Mouse (Mus musculus): ENCODE results near the gene Bok. TPM values are rescaled to one million over a fixed set of nuclear protein-coding genes. Genes with fewer than 3 reads are reported as not detected.

The Bok gene
- polyA plus RNA-seq, 1 experiment, result not detected

GRCm38 (mm10) chr1:93686245-93686960 is 943 bp downstream of the Bok start:
- Histone ChIP-seq H3K4me3 (replicated peaks) (peak overlapping the region; percentile 30), H3K9me3 (ENCODE audit: control insufficient read depth, low read length) (no peaks in the 10 kb centered on the region; the same call in 1 of the 2 replicates), H3K36me3 (ENCODE audit: control insufficient read depth) (no peaks in the 10 kb centered on the region), H3K27me3 (ENCODE audit: control insufficient read depth) (peaks cover 48% of the 10 kb centered on the region), H3K4me1 (ENCODE audit: control insufficient read depth) (peaks cover 2% of the 10 kb centered on the region; the same call in 1 of the 2 replicates)
- TF ChIP-seq TAL1 (IDR thresholded peaks at IDR 0.05; ENCODE audit: low read length), result no peak
- TF ChIP-seq GATA1 (IDR thresholded peaks at IDR 0.05; ENCODE audit: low read length), result no peak

- H3K27me3 ChIP-seq (ENCODE audit: control insufficient read depth), result peaks cover 48% of the 10 kb centered on the region
- no peak overlapping the region for H3K4me3 ChIP-seq (replicated peaks)
- H3K4me1 ChIP-seq (ENCODE audit: control insufficient read depth), result peaks cover 2% of the 10 kb centered on the region; the same call in 1 of the 2 replicates
- no peak for TF ChIP-seq GATA1 (IDR thresholded peaks at IDR 0.05; ENCODE audit: low read length)
- TF ChIP-seq TAL1 (IDR thresholded peaks at IDR 0.05; ENCODE audit: low read length), result no peak
- no peaks in the 10 kb centered on the region for H3K36me3 ChIP-seq (ENCODE audit: control insufficient read depth)
- H3K9me3 ChIP-seq (ENCODE audit: control insufficient read depth, low read length), result no peaks in the 10 kb centered on the region; the same call in 1 of the 2 replicates
Observed at GRCm38 (mm10) chr1:93686961-93687320, 1.5 kb downstream of the Bok start.

GRCm38 (mm10) chr1:93688154-93688553 is 2.7 kb downstream of the Bok start:
- Histone ChIP-seq H3K9me3 (ENCODE audit: control insufficient read depth, low read length) (no peaks in the 10 kb centered on the region; the same call in 1 of the 2 replicates), H3K4me3 (replicated peaks) (no peak overlapping the region), H3K36me3 (ENCODE audit: control insufficient read depth) (no peaks in the 10 kb centered on the region), H3K4me1 (ENCODE audit: control insufficient read depth) (peaks cover 2% of the 10 kb centered on the region; the same call in 1 of the 2 replicates), H3K27me3 (ENCODE audit: control insufficient read depth) (peaks cover 48% of the 10 kb centered on the region)
- TF ChIP-seq TAL1 (IDR thresholded peaks at IDR 0.05; ENCODE audit: low read length), result no peak
- TF ChIP-seq GATA1 (IDR thresholded peaks at IDR 0.05; ENCODE audit: low read length), result no peak

GRCm38 (mm10) chr1:93689901-93690496 is 4.5 kb downstream of the Bok start:
- H3K27me3 ChIP-seq (ENCODE audit: control insufficient read depth), result peaks cover 32% of the 10 kb centered on the region
- H3K4me3 ChIP-seq (replicated peaks), result no peak overlapping the region
- H3K36me3 ChIP-seq (ENCODE audit: control insufficient read depth), result no peaks in the 10 kb centered on the region
- no peaks in the 10 kb centered on the region; the same call in 1 of the 2 replicates for H3K9me3 ChIP-seq (ENCODE audit: control insufficient read depth, low read length)
- H3K4me1 ChIP-seq (ENCODE audit: control insufficient read depth), result peaks cover 2% of the 10 kb centered on the region; the same call in 1 of the 2 replicates
- TF ChIP-seq TAL1 (IDR thresholded peaks at IDR 0.05; ENCODE audit: low read length), result no peak
- TF ChIP-seq GATA1 (IDR thresholded peaks at IDR 0.05; ENCODE audit: low read length), result no peak

- Histone ChIP-seq H3K4me3 (replicated peaks) (no peak overlapping the region), H3K27me3 (ENCODE audit: control insufficient read depth) (peaks cover 21% of the 10 kb centered on the region), H3K4me1 (ENCODE audit: control insufficient read depth) (peaks cover 2% of the 10 kb centered on the region; the same call in 1 of the 2 replicates), H3K36me3 (ENCODE audit: control insufficient read depth) (no peaks in the 10 kb centered on the region), H3K9me3 (ENCODE audit: control insufficient read depth, low read length) (no peaks in the 10 kb centered on the region; the same call in 1 of the 2 replicates)
- TF ChIP-seq GATA1 (IDR thresholded peaks at IDR 0.05; ENCODE audit: low read length) (no peak), TAL1 (IDR thresholded peaks at IDR 0.05; ENCODE audit: low read length) (no peak)
Observed at GRCm38 (mm10) chr1:93691106-93691505, 5.6 kb downstream of the Bok start.

DNA sequence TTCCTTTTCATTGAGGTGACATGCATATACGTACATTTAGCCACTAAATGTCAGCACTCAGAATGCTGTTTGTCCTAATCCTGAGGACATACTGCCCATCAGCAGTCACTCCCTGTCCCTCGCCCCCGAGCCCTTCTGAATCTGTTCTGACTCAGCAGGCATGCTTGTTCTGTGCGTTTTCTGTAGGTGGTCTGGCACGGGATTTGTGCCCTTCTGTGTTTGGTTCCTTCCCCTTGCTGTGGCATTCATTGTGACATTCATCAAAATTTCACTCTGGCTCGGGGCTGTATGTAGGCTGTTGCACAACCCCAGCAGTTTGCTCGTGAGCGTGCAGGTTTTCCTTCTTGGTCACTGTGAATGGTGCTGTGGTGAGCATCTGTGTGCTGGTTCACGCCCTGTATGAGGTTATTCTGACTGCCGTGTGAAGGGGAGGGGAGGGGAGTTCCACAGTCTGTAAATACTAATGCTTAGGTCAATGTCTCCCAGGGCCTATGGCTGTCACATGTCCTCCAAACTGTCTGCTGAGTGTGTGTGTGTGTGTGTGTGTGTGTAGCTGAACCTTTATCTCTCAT is 6.4 kb downstream of the Bok start:
- peaks cover 2% of the 10 kb centered on the region; the same call in 1 of the 2 replicates for H3K4me1 ChIP-seq (ENCODE audit: control insufficient read depth)
- H3K9me3 ChIP-seq (ENCODE audit: control insufficient read depth, low read length), result no peaks in the 10 kb centered on the region
- H3K27me3 ChIP-seq (ENCODE audit: control insufficient read depth), result peaks cover 13% of the 10 kb centered on the region
- no peaks in the 10 kb centered on the region for H3K36me3 ChIP-seq (ENCODE audit: control insufficient read depth)
- TF ChIP-seq TAL1 (IDR thresholded peaks at IDR 0.05; ENCODE audit: low read length), result no peak
- no peak for TF ChIP-seq GATA1 (IDR thresholded peaks at IDR 0.05; ENCODE audit: low read length)
- H3K4me3 ChIP-seq (replicated peaks), result no peak overlapping the region

GRCm38 (mm10) chr1:93692773-93693172 is 7.3 kb downstream of the Bok start:
- H3K36me3 ChIP-seq (ENCODE audit: control insufficient read depth), result no peaks in the 10 kb centered on the region
- no peaks in the 10 kb centered on the region for H3K9me3 ChIP-seq (ENCODE audit: control insufficient read depth, low read length)
- TF ChIP-seq GATA1 (IDR thresholded peaks at IDR 0.05; ENCODE audit: low read length) (no peak), TAL1 (IDR thresholded peaks at IDR 0.05; ENCODE audit: low read length) (no peak)
- no peak overlapping the region for H3K4me3 ChIP-seq (replicated peaks)
- H3K4me1 ChIP-seq (ENCODE audit: control insufficient read depth), result peaks cover 2% of the 10 kb centered on the region; the same call in 1 of the 2 replicates
- peaks cover 4% of the 10 kb centered on the region for H3K27me3 ChIP-seq (ENCODE audit: control insufficient read depth)

DNA sequence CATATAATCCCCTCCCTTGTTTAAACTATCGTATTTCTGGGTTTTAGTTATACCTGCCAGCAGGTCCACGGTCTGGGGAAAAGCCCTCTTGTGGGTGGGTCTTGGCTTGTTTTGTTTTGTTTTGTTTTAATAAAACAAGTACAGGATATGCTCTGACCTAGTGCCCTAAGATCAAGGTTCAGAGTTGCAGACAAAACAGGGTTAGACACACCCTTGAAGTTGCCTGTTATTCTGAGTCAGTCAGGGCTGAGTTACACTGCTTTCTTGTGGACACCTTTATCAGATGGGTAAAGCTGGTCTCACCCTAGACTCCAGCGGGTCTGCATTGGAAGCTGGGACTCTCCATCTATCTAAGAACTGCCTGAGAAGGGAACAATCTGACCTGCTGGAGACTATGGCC is 8.0 kb downstream of the Bok start:
- no peaks in the 10 kb centered on the region for H3K27me3 ChIP-seq (ENCODE audit: control insufficient read depth)
- no peaks in the 10 kb centered on the region; the same call in 1 of the 2 replicates for H3K4me1 ChIP-seq (ENCODE audit: control insufficient read depth)
- no peaks in the 10 kb centered on the region for H3K9me3 ChIP-seq (ENCODE audit: control insufficient read depth, low read length)
- H3K36me3 ChIP-seq (ENCODE audit: control insufficient read depth), result no peaks in the 10 kb centered on the region
- no peak overlapping the region for H3K4me3 ChIP-seq (replicated peaks)
- TF ChIP-seq GATA1 (IDR thresholded peaks at IDR 0.05; ENCODE audit: low read length), result no peak
- no peak for TF ChIP-seq TAL1 (IDR thresholded peaks at IDR 0.05; ENCODE audit: low read length)

DNA sequence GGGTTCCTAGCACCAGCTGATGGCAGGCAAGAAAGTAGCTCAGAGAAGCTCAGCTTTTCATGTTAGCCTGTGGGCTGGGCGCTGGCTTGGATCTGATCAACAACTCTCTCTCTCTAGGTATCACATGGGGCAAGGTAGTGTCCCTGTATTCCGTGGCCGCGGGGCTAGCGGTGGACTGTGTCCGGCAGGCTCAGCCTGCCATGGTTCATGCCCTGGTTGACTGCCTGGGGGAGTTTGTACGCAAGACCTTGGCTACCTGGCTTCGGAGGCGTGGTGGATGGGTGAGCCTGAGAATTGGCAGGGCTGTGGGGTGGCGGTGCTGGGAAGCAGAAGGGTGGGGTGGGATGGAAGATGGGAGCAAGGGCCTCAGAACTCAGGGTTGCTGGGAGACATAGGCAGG is 8.5 kb downstream of the Bok start:
- TF ChIP-seq TAL1 (IDR thresholded peaks at IDR 0.05; ENCODE audit: low read length) (no peak), GATA1 (IDR thresholded peaks at IDR 0.05; ENCODE audit: low read length) (no peak)
- H3K27me3 ChIP-seq (ENCODE audit: control insufficient read depth), result no peaks in the 10 kb centered on the region
- no peaks in the 10 kb centered on the region for H3K9me3 ChIP-seq (ENCODE audit: control insufficient read depth, low read length)
- H3K36me3 ChIP-seq (ENCODE audit: control insufficient read depth), result no peaks in the 10 kb centered on the region
- no peak overlapping the region for H3K4me3 ChIP-seq (replicated peaks)
- H3K4me1 ChIP-seq (ENCODE audit: control insufficient read depth), result no peaks in the 10 kb centered on the region

All from erythroblast, embryonic 14.5 days (primary cell).